Mouse (Mus musculus) midbrain, embryonic 16.5 days (tissue): ENCODE measurements around the gene Greb1. TPM values are rescaled to one million over a fixed set of nuclear protein-coding genes. Genes with fewer than 3 reads are reported as not detected.

Source experiments
- ATAC-seq: fragments of 200-750 bp; cut with Nextera tagmentation; 2 replicates; pipeline ENCODE4 v1.8.0; 2017; ENCODE audit warnings: moderate TSS enrichment
- H3K27ac ChIP-seq: fragments of 300-500 bp; sonication (generic); 2 replicates; pipeline ENCODE4 v1.5.1; 2014; ENCODE audit warnings: mild to moderate bottlenecking, low read length, mixed read lengths
- H3K27me3 ChIP-seq: fragments of 300-500 bp; sonication (generic); 2 replicates; pipeline ENCODE4 v1.6.1; 2014; ENCODE audit warnings: low read depth, low read length, mixed read lengths; ENCODE audit not compliant: control insufficient read depth, insufficient read depth
- H3K36me3 ChIP-seq: fragments of 300-500 bp; sonication (generic); 2 replicates; pipeline ENCODE4 v1.6.1; 2014; ENCODE audit warnings: mild to moderate bottlenecking, low read length, moderate library complexity, mixed read lengths; ENCODE audit not compliant: control insufficient read depth, insufficient read depth
- H3K4me1 ChIP-seq: fragments of 300-500 bp; sonication (generic); 2 replicates; pipeline ENCODE4 v1.6.1; 2014; ENCODE audit warnings: mild to moderate bottlenecking, low read length, mixed read lengths; ENCODE audit not compliant: control insufficient read depth, insufficient read depth
- H3K4me2 ChIP-seq: fragments of 300-500 bp; sonication (generic); 2 replicates; pipeline ENCODE4 v1.6.1; 2014; ENCODE audit warnings: mild to moderate bottlenecking, low read length, mixed read lengths
- H3K4me3 ChIP-seq: fragments of 300-500 bp; sonication (generic); 2 replicates; pipeline ENCODE4 v1.5.1; 2014; ENCODE audit warnings: low read depth, mild to moderate bottlenecking, low read length, moderate library complexity, mixed read lengths
- H3K9ac ChIP-seq: fragments of 300-500 bp; sonication (generic); 2 replicates; pipeline ENCODE4 v1.6.1; 2014; ENCODE audit warnings: low read depth, low read length, mixed read lengths
- H3K9me3 ChIP-seq: fragments of 300-500 bp; sonication (generic); replicated peaks from 2 replicates; pipeline ENCODE4 v1.6.1; 2014; ENCODE audit warnings: mild to moderate bottlenecking, low read length, mixed read lengths; ENCODE audit not compliant: control insufficient read depth, poor library complexity, severe bottlenecking
- WGBS: fragments of 180-500 bp; shearing (Covaris S2); extraction: QIAGEN DNeasy Blood & Tissue Kit; methylation state at CpG from one replicate; pipeline ENCODE4 v1.1.7; 2014; 5-methylcytosine and 5-hydroxymethylcytosine counted together
- microRNA-seq: library from miRNA; unstranded; fragments of <30 nt; microRNA quantifications from one replicate; pipeline ENCODE4, GENCODE M21; 2017
- polyA plus RNA-seq: library from polyadenylated mRNA; unstranded; fragments of >200 nt; fragmentation: Nextera tagmentation; extraction: Ambion mirVana; gene quantifications from 2 replicates; pipeline ENCODE4 v1.2.1, GENCODE M21; 2015

Greb1 gene
- polyA plus RNA-seq, 1 experiment from 2014 or later = 0.98 TPM

GRCm38 (mm10) chr12:16631423-16631822 is 169.3 kb downstream of the Greb1 start:
- H3K36me3 ChIP-seq = no peaks in the 10 kb centered on the region
- H3K27me3 ChIP-seq = no peaks in the 10 kb centered on the region
- H3K4me1 ChIP-seq = no peaks in the 10 kb centered on the region
- no peak overlapping the region for H3K9ac ChIP-seq
- no peaks in the 10 kb centered on the region for H3K9me3 ChIP-seq
- H3K4me3 ChIP-seq = no peak overlapping the region
- 79% methylated on average over 2 of the region's 2 CpGs for WGBS
- H3K27ac ChIP-seq = no peak overlapping the region
- H3K4me2 ChIP-seq = no peak overlapping the region
- no peak for ATAC-seq

GRCm38 (mm10) chr12:16630866-16631185 is 169.9 kb downstream of the Greb1 start:
- no peak overlapping the region for H3K27ac ChIP-seq
- H3K4me1 ChIP-seq = no peaks in the 10 kb centered on the region
- no peak overlapping the region for H3K9ac ChIP-seq
- no peak overlapping the region for H3K4me3 ChIP-seq
- WGBS = 100% methylated on average over 1 of the region's 1 CpGs
- no peak overlapping the region for H3K4me2 ChIP-seq
- no peaks in the 10 kb centered on the region for H3K9me3 ChIP-seq
- H3K36me3 ChIP-seq = no peaks in the 10 kb centered on the region
- H3K27me3 ChIP-seq = no peaks in the 10 kb centered on the region
- no peak for ATAC-seq

GRCm38 (mm10) chr12:16630152-16630865 is 170.4 kb downstream of the Greb1 start:
- 74% methylated on average over 7 of the region's 7 CpGs for WGBS
- Histone ChIP-seq H3K36me3 (no peaks in the 10 kb centered on the region), H3K4me1 (no peaks in the 10 kb centered on the region), H3K4me3 (no peak overlapping the region), H3K27ac (no peak overlapping the region), H3K4me2 (no peak overlapping the region), H3K9me3 (no peaks in the 10 kb centered on the region), H3K27me3 (no peaks in the 10 kb centered on the region), H3K9ac (no peak overlapping the region)
- no peak for ATAC-seq

Small RNAs within 50 kb of the gene (microRNA-seq; reads per million reads assigned to microRNA genes)
- not detected for gene Gm44305

Other genes with a start within 250 kb of the Greb1 start
- gene Lpin1, start 189.9 kb downstream of the Greb1 start, polyA plus RNA-seq = 21.7 and 22.4 TPM in 2 replicates
- 3.5 and 5.4 TPM in 2 replicates for gene Ntsr2, start 147.5 kb downstream of the Greb1 start, polyA plus RNA-seq
- 23.7 and 26.8 TPM in 2 replicates for gene E2f6, start 10.1 kb upstream of the Greb1 start, polyA plus RNA-seq
- 12.5 and 14.5 TPM in 2 replicates for gene Rock2, start 94.0 kb upstream of the Greb1 start, polyA plus RNA-seq
- 1.3 and 1.4 TPM in 2 replicates for gene Pqlc3, start 199.5 kb upstream of the Greb1 start, polyA plus RNA-seq
- 5.7 and 10.5 TPM in 2 replicates for gene 2410004P03Rik, start 210.8 kb upstream of the Greb1 start, polyA plus RNA-seq